Mouse (Mus musculus): ENCODE measurements around the gene Pbx2. TPM values are rescaled to one million over a fixed set of nuclear protein-coding genes. Genes with fewer than 3 reads are reported as not detected.

Gene Pbx2
- polyA plus RNA-seq, 1 experiment, result 18.1 TPM

- Histone ChIP-seq H3K27me3 (ENCODE audit: control insufficient read depth, insufficient read depth, insufficient read length) (peaks cover 48% of the 10 kb centered on the region), H3K4me3 (ENCODE audit: insufficient read depth, poor library complexity, severe bottlenecking) (no peak overlapping the region), H3ac (ENCODE audit: control insufficient read depth, insufficient read length, low read depth) (no peak overlapping the region), H3K36me3 (ENCODE audit: control insufficient read depth, insufficient read depth) (no peaks in the 10 kb centered on the region), H3K79me3 (ENCODE audit: low read depth) (no peaks in the 10 kb centered on the region), H3K79me2 (ENCODE audit: control insufficient read depth, insufficient read depth) (no peaks in the 10 kb centered on the region)
- TF ChIP-seq CEBPB (IDR thresholded peaks at IDR 0.05; ENCODE audit: low read depth), result no peak
- TF ChIP-seq MYOG (IDR thresholded peaks at IDR 0.05; ENCODE audit: control insufficient read depth, extremely low read depth, insufficient read length), result no peak
- TF ChIP-seq USF1 (IDR thresholded peaks at IDR 0.05; ENCODE audit: low read depth), result no peak
- no peak for TF ChIP-seq CTCF (IDR thresholded peaks at IDR 0.05; ENCODE audit: control insufficient read depth, insufficient read depth, insufficient read length)
- no peak for TF ChIP-seq MAX (IDR thresholded peaks at IDR 0.05)
- no peak for TF ChIP-seq MYOD1 (IDR thresholded peaks at IDR 0.05; ENCODE audit: control insufficient read depth, insufficient read length, low read depth)
- no peak for TF ChIP-seq FOSL1 (IDR thresholded peaks at IDR 0.05; ENCODE audit: insufficient read depth, low read length, poor library complexity, severe bottlenecking)
Observed at GRCm38 (mm10) chr17:34568421-34568820, 22.6 kb upstream of the Pbx2 start.

GRCm38 (mm10) chr17:34569919-34570318 is 21.1 kb upstream of the Pbx2 start:
- Histone ChIP-seq H3K4me3 (ENCODE audit: insufficient read depth, poor library complexity, severe bottlenecking) (no peak overlapping the region), H3K36me3 (ENCODE audit: control insufficient read depth, insufficient read depth) (no peaks in the 10 kb centered on the region), H3ac (ENCODE audit: control insufficient read depth, insufficient read length, low read depth) (no peak overlapping the region), H3K27me3 (ENCODE audit: control insufficient read depth, insufficient read depth, insufficient read length) (peaks cover 44% of the 10 kb centered on the region), H3K79me3 (ENCODE audit: low read depth) (no peaks in the 10 kb centered on the region), H3K79me2 (ENCODE audit: control insufficient read depth, insufficient read depth) (no peaks in the 10 kb centered on the region)
- TF ChIP-seq MYOD1 (IDR thresholded peaks at IDR 0.05; ENCODE audit: control insufficient read depth, insufficient read length, low read depth), result no peak
- no peak for TF ChIP-seq USF1 (IDR thresholded peaks at IDR 0.05; ENCODE audit: low read depth)
- TF ChIP-seq CTCF (IDR thresholded peaks at IDR 0.05; ENCODE audit: control insufficient read depth, insufficient read depth, insufficient read length), result no peak
- TF ChIP-seq CEBPB (IDR thresholded peaks at IDR 0.05; ENCODE audit: low read depth), result no peak
- TF ChIP-seq MYOG (IDR thresholded peaks at IDR 0.05; ENCODE audit: control insufficient read depth, extremely low read depth, insufficient read length), result no peak
- TF ChIP-seq FOSL1 (IDR thresholded peaks at IDR 0.05; ENCODE audit: insufficient read depth, low read length, poor library complexity, severe bottlenecking), result no peak
- no peak for TF ChIP-seq MAX (IDR thresholded peaks at IDR 0.05)

- TF ChIP-seq MYOD1 (IDR thresholded peaks at IDR 0.05; ENCODE audit: control insufficient read depth, insufficient read length, low read depth) (no peak), MYOG (IDR thresholded peaks at IDR 0.05; ENCODE audit: control insufficient read depth, extremely low read depth, insufficient read length) (no peak), CEBPB (IDR thresholded peaks at IDR 0.05; ENCODE audit: low read depth) (no peak), MAX (IDR thresholded peaks at IDR 0.05) (no peak), CTCF (IDR thresholded peaks at IDR 0.05; ENCODE audit: control insufficient read depth, insufficient read depth, insufficient read length) (no peak), USF1 (IDR thresholded peaks at IDR 0.05; ENCODE audit: low read depth) (no peak), FOSL1 (IDR thresholded peaks at IDR 0.05; ENCODE audit: insufficient read depth, low read length, poor library complexity, severe bottlenecking) (no peak)
- Histone ChIP-seq H3K79me3 (ENCODE audit: low read depth) (no peaks in the 10 kb centered on the region), H3K79me2 (ENCODE audit: control insufficient read depth, insufficient read depth) (no peaks in the 10 kb centered on the region), H3ac (ENCODE audit: control insufficient read depth, insufficient read length, low read depth) (no peak overlapping the region), H3K4me3 (ENCODE audit: insufficient read depth, poor library complexity, severe bottlenecking) (no peak overlapping the region), H3K36me3 (ENCODE audit: control insufficient read depth, insufficient read depth) (no peaks in the 10 kb centered on the region), H3K27me3 (ENCODE audit: control insufficient read depth, insufficient read depth, insufficient read length) (peaks cover 35% of the 10 kb centered on the region)
Observed at GRCm38 (mm10) chr17:34571875-34572274, 19.2 kb upstream of the Pbx2 start.

- no peak for TF ChIP-seq USF1 (IDR thresholded peaks at IDR 0.05; ENCODE audit: low read depth)
- no peak for TF ChIP-seq MYOD1 (IDR thresholded peaks at IDR 0.05; ENCODE audit: control insufficient read depth, insufficient read length, low read depth)
- no peak for TF ChIP-seq MAX (IDR thresholded peaks at IDR 0.05)
- no peak for TF ChIP-seq CEBPB (IDR thresholded peaks at IDR 0.05; ENCODE audit: low read depth)
- TF ChIP-seq MYOG (IDR thresholded peaks at IDR 0.05; ENCODE audit: control insufficient read depth, extremely low read depth, insufficient read length), result no peak
- no peak for TF ChIP-seq FOSL1 (IDR thresholded peaks at IDR 0.05; ENCODE audit: insufficient read depth, low read length, poor library complexity, severe bottlenecking)
- no peak for TF ChIP-seq CTCF (IDR thresholded peaks at IDR 0.05; ENCODE audit: control insufficient read depth, insufficient read depth, insufficient read length)
- Histone ChIP-seq H3ac (ENCODE audit: control insufficient read depth, insufficient read length, low read depth) (no peak overlapping the region), H3K36me3 (ENCODE audit: control insufficient read depth, insufficient read depth) (no peaks in the 10 kb centered on the region), H3K79me3 (ENCODE audit: low read depth) (no peaks in the 10 kb centered on the region), H3K27me3 (ENCODE audit: control insufficient read depth, insufficient read depth, insufficient read length) (peaks cover 30% of the 10 kb centered on the region), H3K4me3 (ENCODE audit: insufficient read depth, poor library complexity, severe bottlenecking) (no peak overlapping the region), H3K79me2 (ENCODE audit: control insufficient read depth, insufficient read depth) (no peaks in the 10 kb centered on the region)
Observed at GRCm38 (mm10) chr17:34572361-34572760, 18.7 kb upstream of the Pbx2 start.

- H3K4me3 ChIP-seq (ENCODE audit: insufficient read depth, poor library complexity, severe bottlenecking), result no peak overlapping the region
- peaks cover 41% of the 10 kb centered on the region for H3K27me3 ChIP-seq (ENCODE audit: control insufficient read depth, insufficient read depth, insufficient read length)
- H3K79me2 ChIP-seq (ENCODE audit: control insufficient read depth, insufficient read depth), result no peaks in the 10 kb centered on the region
- no peak overlapping the region for H3ac ChIP-seq (ENCODE audit: control insufficient read depth, insufficient read length, low read depth)
- no peaks in the 10 kb centered on the region for H3K79me3 ChIP-seq (ENCODE audit: low read depth)
- TF ChIP-seq CEBPB (IDR thresholded peaks at IDR 0.05; ENCODE audit: low read depth), result no peak
- no peak for TF ChIP-seq CTCF (IDR thresholded peaks at IDR 0.05; ENCODE audit: control insufficient read depth, insufficient read depth, insufficient read length)
- TF ChIP-seq MAX (IDR thresholded peaks at IDR 0.05), result no peak
- TF ChIP-seq USF1 (IDR thresholded peaks at IDR 0.05; ENCODE audit: low read depth), result no peak
- TF ChIP-seq FOSL1 (IDR thresholded peaks at IDR 0.05; ENCODE audit: insufficient read depth, low read length, poor library complexity, severe bottlenecking), result no peak
- H3K36me3 ChIP-seq (ENCODE audit: control insufficient read depth, insufficient read depth), result no peaks in the 10 kb centered on the region
Observed at GRCm38 (mm10) chr17:34576577-34576976, 14.5 kb upstream of the Pbx2 start.

GRCm38 (mm10) chr17:34578070-34578469 is 13.0 kb upstream of the Pbx2 start:
- peaks cover 50% of the 10 kb centered on the region for H3K27me3 ChIP-seq (ENCODE audit: control insufficient read depth, insufficient read depth, insufficient read length)

More at GRCm38 (mm10) chr17:34578070-34578469, 13.0 kb upstream of the Pbx2 start:
- H3K79me2 ChIP-seq (ENCODE audit: control insufficient read depth, insufficient read depth), result no peaks in the 10 kb centered on the region
- H3K36me3 ChIP-seq (ENCODE audit: control insufficient read depth, insufficient read depth), result no peaks in the 10 kb centered on the region
- H3K79me3 ChIP-seq (ENCODE audit: low read depth), result no peaks in the 10 kb centered on the region
- H3K4me3 ChIP-seq (ENCODE audit: insufficient read depth, poor library complexity, severe bottlenecking), result no peak overlapping the region
- H3ac ChIP-seq (ENCODE audit: control insufficient read depth, insufficient read length, low read depth), result no peak overlapping the region
- TF ChIP-seq MYOD1 (IDR thresholded peaks at IDR 0.05; ENCODE audit: control insufficient read depth, insufficient read length, low read depth) (no peak), MAX (IDR thresholded peaks at IDR 0.05) (no peak), CEBPB (IDR thresholded peaks at IDR 0.05; ENCODE audit: low read depth) (no peak), USF1 (IDR thresholded peaks at IDR 0.05; ENCODE audit: low read depth) (no peak), FOSL1 (IDR thresholded peaks at IDR 0.05; ENCODE audit: insufficient read depth, low read length, poor library complexity, severe bottlenecking) (no peak), CTCF (IDR thresholded peaks at IDR 0.05; ENCODE audit: control insufficient read depth, insufficient read depth, insufficient read length) (no peak), MYOG (IDR thresholded peaks at IDR 0.05; ENCODE audit: control insufficient read depth, extremely low read depth, insufficient read length) (no peak)
